Mouse (Mus musculus) stomach, postnatal 0 days (tissue): ENCODE measurements at regions not wholly inside any gene's neighbourhood (a gene's known extent, or its start where the extent isn't known, plus 50 kb on each side); places are given as distances from the start of the nearest gene placed in this dataset.

Experiments used
- ATAC-seq: fragments of 200-750 bp; cut with Nextera tagmentation; 2 replicates; pipeline ENCODE4 v1.8.0; 2017; ENCODE audit not compliant: low FRiP score, low TSS enrichment
- DNase-seq: peaks from one replicate; pipeline ENCODE4 v3.0.0-alpha.2; 2016; ENCODE audit warnings: low spot score
- H3K27ac ChIP-seq: fragments of 300-500 bp; sonication (generic); replicated peaks from 2 replicates; pipeline ENCODE4 v1.5.1; 2014; ENCODE audit warnings: mild to moderate bottlenecking, control low read depth
- H3K27me3 ChIP-seq: fragments of 300-500 bp; sonication (generic); 2 replicates; pipeline ENCODE4 v1.6.1; 2014; ENCODE audit warnings: low read length; ENCODE audit not compliant: control insufficient read depth, insufficient read depth
- H3K36me3 ChIP-seq: fragments of 300-500 bp; sonication (generic); 2 replicates; pipeline ENCODE4 v1.6.1; 2014; ENCODE audit warnings: low read length, mixed read lengths; ENCODE audit not compliant: control insufficient read depth, insufficient read depth
- H3K4me1 ChIP-seq: fragments of 300-500 bp; sonication (generic); replicated peaks from 2 replicates; pipeline ENCODE4 v1.6.1; 2014; ENCODE audit warnings: antibody characterized with exemption; ENCODE audit not compliant: control insufficient read depth, insufficient read depth
- H3K4me2 ChIP-seq: fragments of 300-500 bp; sonication (generic); replicated peaks from 2 replicates; pipeline ENCODE4 v1.6.1; 2014; ENCODE audit warnings: low read depth, mild to moderate bottlenecking, control low read depth, moderate library complexity
- H3K4me3 ChIP-seq: fragments of 300-500 bp; sonication (generic); 2 replicates; pipeline ENCODE4 v1.5.1; 2014; ENCODE audit warnings: low read depth, low read length, control low read depth
- H3K9ac ChIP-seq: fragments of 300-500 bp; sonication (generic); 2 replicates; pipeline ENCODE4 v1.6.1; 2014; ENCODE audit warnings: mild to moderate bottlenecking, low read length, control low read depth, mixed read lengths
- H3K9me3 ChIP-seq: fragments of 300-500 bp; sonication (generic); 2 replicates; pipeline ENCODE4 v1.6.1; 2016; ENCODE audit warnings: low read length; ENCODE audit not compliant: control insufficient read depth
- CTCF ChIP-seq: IDR thresholded peaks from 2 replicates; pipeline ENCODE4 v1.5.1; 2016; ENCODE audit warnings: antibody characterized with exemption, low read depth, mild to moderate bottlenecking, moderate library complexity
- EP300 ChIP-seq: optimal IDR thresholded peaks from 2 replicates; pipeline ENCODE3; 2016; ENCODE audit warnings: antibody characterized with exemption
- WGBS: fragments of 180-500 bp; shearing (Covaris S2); extraction: QIAGEN DNeasy Blood & Tissue Kit; methylation state at CpG from one replicate; pipeline ENCODE4 v1.1.7; 2014; 5-methylcytosine and 5-hydroxymethylcytosine counted together

DNA sequence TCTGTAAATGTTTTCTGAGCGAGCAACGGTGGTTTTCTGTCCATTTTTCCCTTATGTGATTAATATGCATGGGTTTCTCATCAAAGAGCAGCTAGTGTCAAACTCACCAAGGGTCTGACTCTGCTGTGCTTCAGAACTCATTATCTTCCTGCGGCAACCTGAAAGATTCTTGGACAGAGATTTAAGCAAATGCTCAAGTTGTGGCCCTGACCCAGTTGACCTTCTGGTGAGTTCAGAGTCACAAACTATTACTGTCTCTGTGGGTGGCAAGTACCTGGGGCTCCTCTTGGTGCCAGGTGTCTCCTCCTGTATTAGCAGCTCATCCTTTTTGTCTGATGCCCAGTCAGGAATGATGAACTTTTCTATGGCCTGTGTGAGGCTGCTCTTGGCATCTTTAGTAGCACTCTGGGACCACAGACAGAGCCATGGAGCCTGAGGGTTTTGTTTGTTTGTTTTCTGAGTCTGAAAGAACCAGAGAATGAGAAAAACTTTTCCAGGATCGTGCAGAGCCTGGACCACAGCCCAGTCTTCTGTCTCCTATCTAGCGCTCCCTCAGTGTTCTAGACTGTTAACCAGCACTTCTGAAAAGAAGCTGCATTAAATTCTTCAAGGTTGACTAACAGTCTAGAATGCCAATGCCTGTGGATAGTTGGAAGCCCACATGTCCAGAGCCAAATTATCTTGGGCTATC lies 124.1 kb upstream of the Wscd1 start:
- 65% methylated on average over 5 of the region's 5 CpGs for WGBS
- no peaks in the 10 kb centered on the region for H3K4me1 ChIP-seq
- H3K9me3 ChIP-seq: no peaks in the 10 kb centered on the region
- H3K36me3 ChIP-seq: no peaks in the 10 kb centered on the region
- DNase-seq: no peak
- no peak for TF ChIP-seq CTCF
- TF ChIP-seq EP300: no peak
- H3K27ac ChIP-seq: no peak overlapping the region
- ATAC-seq: no peak
- H3K9ac ChIP-seq: no peak overlapping the region
- H3K4me3 ChIP-seq: no peak overlapping the region
- H3K27me3 ChIP-seq: no peaks in the 10 kb centered on the region
- H3K4me2 ChIP-seq: no peak overlapping the region

DNA sequence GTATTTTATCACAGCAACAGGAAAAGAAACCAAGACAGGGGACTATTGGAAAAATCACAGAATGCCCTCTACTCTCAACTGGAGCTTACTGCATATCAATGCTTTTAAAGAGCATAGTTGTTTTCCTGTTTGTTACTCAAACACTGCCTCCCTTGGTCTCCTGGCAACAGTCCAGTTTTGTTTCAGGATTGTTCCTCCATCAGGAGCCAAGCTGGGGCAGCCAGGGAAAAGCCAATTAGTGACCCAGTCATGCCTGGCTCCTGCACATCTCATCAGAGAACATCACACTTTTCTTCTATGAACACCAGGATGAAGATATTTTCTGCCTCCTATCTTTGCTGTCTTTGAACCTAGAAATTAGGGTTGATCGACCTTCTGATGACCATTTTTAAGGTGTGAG lies 113.6 kb upstream of the Wscd1 start:
- Histone ChIP-seq H3K36me3 (no peaks in the 10 kb centered on the region), H3K4me3 (no peak overlapping the region), H3K4me1 (no peaks in the 10 kb centered on the region), H3K27ac (no peak overlapping the region), H3K9me3 (no peaks in the 10 kb centered on the region), H3K27me3 (no peaks in the 10 kb centered on the region), H3K4me2 (no peak overlapping the region), H3K9ac (no peak overlapping the region)
- no peak for DNase-seq
- TF ChIP-seq EP300 (no peak), CTCF (no peak)
- ATAC-seq: no peak
- 60% methylated on average over 1 of the region's 1 CpGs for WGBS

DNA sequence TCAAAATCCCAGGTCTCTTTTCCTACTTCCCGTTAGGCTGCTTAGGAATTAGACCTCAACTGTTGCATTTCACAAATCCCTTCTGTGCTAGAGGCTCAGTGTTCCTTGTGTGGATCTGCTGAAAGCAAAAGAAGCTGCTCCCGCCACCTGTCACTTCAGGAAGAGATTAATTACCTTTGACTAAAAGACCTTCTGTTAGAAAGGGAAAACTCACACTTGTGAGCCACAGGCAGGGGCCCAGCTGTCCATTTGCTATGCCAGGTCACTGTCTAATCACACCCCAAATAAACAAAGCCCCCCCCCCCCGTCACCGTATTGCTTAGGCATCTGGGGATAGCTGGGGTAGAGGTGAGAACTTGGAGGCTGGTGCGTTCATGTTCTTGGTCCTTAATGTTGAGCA lies 112.9 kb upstream of the Wscd1 start:
- 8% methylated on average over 5 of the region's 5 CpGs for WGBS
- TF ChIP-seq CTCF (no peak), EP300 (no peak)

DNA sequence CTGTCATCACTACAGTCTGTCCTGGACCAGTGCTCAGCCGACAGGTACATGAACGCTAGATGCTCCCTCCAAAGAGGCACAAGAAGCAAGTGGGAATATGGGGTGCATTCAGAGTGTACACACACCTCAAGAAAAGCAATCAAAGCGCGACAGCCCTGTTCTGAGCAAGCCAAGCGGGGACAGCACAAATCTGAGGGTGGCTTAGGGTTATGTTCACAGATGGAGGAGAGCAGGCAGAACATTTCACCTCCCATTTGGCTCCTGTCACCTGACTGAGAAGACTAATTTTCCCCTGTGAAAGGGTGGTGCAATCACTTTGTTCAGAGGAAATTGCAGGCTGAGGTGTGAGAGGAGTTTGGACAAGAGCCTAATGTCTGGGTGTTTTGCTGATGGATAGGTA lies 106.8 kb upstream of the Wscd1 start:
- Histone ChIP-seq H3K4me2 (no peak overlapping the region), H3K36me3 (no peaks in the 10 kb centered on the region), H3K9me3 (no peaks in the 10 kb centered on the region), H3K4me3 (no peak overlapping the region), H3K27me3 (no peaks in the 10 kb centered on the region), H3K9ac (no peak overlapping the region), H3K27ac (no peak overlapping the region), H3K4me1 (no peaks in the 10 kb centered on the region)
- DNase-seq (no peak), ATAC-seq (no peak)
- TF ChIP-seq EP300 (no peak), CTCF (no peak)
- WGBS: 81% methylated on average over 5 of the region's 5 CpGs

More for the DNA sequence above, 112.9 kb upstream of the Wscd1 start:
- DNase-seq: no peak
- no peak overlapping the region for H3K4me2 ChIP-seq
- no peak overlapping the region for H3K9ac ChIP-seq
- H3K27me3 ChIP-seq: no peaks in the 10 kb centered on the region
- no peak overlapping the region for H3K4me3 ChIP-seq
- no peaks in the 10 kb centered on the region for H3K9me3 ChIP-seq
- no peak for ATAC-seq
- H3K27ac ChIP-seq: no peak overlapping the region
- H3K4me1 ChIP-seq: no peaks in the 10 kb centered on the region
- H3K36me3 ChIP-seq: no peaks in the 10 kb centered on the region

DNA sequence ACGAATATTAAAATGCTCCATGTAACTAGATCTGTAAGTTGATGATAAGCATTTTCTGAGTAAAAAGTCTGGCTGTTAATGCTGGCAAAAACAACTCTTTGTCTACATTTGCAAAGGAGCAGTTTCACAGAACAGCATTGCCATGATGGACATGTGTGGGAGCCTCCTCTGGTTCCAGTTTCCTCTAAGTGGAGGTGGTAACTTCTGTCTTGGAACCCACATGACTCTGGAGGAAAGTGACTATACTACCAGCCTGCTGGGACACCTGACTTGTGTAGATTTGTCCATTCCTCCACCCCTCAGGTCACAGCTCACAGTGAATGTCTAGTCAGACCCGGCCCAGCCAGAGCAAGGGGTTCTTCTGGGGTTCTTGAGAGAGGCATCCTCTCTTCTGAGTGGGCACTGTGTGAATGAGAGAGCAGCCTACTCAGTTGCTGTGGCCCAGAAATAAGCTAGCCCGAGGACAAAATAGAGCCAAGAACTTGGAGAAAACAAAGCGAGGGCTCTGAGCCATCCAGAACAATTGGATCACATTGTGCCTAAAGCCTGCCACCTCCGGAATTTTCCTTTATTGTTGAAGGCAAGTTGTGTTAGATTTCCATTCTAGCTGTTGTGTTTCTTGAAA lies 97.9 kb upstream of the Wscd1 start:
- no peak for ATAC-seq
- Histone ChIP-seq H3K27me3 (no peaks in the 10 kb centered on the region), H3K27ac (no peak overlapping the region), H3K9ac (no peak overlapping the region), H3K4me1 (no peaks in the 10 kb centered on the region), H3K9me3 (no peaks in the 10 kb centered on the region), H3K36me3 (no peaks in the 10 kb centered on the region), H3K4me2 (no peak overlapping the region), H3K4me3 (no peak overlapping the region)
- no peak for TF ChIP-seq EP300
- no peak for TF ChIP-seq CTCF
- DNase-seq: no peak
- WGBS: 86% methylated on average over 5 of the region's 5 CpGs

DNA sequence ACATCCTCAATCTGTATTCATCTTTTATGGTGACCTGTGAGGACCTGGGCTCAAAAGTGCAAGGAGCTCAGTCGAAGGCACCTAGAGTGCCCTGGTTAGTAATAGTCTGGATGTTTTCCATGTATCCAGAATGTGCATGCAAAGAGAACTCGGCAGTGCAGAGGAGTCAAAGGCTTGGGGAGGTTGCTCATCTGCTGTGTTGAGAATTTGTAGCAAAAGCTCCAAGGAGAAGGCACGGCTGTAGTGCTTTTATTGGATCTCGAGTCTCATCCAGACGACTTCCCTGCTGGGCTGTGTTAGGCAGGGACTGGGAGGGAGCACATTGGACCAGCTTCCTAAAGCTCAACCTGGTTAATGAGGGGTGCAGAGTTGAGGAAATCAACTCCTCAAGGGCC lies 97.3 kb upstream of the Wscd1 start:
- Histone ChIP-seq H3K9ac (no peak overlapping the region), H3K4me1 (no peaks in the 10 kb centered on the region), H3K4me2 (no peak overlapping the region), H3K27ac (no peak overlapping the region), H3K27me3 (no peaks in the 10 kb centered on the region), H3K9me3 (no peaks in the 10 kb centered on the region), H3K4me3 (no peak overlapping the region), H3K36me3 (no peaks in the 10 kb centered on the region)
- no peak for ATAC-seq
- WGBS: 74% methylated on average over 5 of the region's 5 CpGs
- DNase-seq: no peak
- TF ChIP-seq EP300 (no peak), CTCF (no peak)
